Mouse (Mus musculus) testis, postnatal 14 days (tissue): ENCODE measurements around the gene Tmem206.

Experiments used
- DNase-seq: peaks from one replicate; pipeline ENCODE4 v3.0.0; 2021; ENCODE audit warnings: low spot score

Tmem206 gene

DNA sequence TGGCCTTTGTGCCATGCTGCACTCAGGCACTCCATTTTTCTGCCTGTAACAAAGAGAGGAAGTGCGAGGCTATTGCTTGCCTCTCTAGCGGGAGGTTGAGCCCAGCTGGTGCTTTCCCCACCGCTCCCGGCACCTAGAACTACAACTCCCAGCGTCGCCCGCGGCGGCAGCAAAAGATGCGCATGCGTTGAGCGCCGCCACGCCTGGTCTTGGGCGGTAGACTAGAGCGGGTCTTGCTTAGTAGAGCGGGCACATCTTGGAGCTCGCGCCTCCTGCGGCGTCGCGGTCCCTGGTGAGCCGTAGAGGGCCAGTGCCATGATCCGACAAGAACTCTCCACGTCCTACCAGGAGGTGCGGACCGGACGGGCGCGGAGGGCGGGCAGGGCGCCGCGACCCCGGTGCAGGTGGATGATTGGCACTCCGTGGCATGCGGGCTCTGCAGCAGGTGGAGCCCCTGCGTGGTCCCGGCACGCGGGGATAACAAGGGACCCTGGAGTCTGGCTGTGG is at the start of gene Tmem206:
Gene Tmem206, plus strand, starts transcription at position 187 of the 507 bp plus-strand sequence.
- DNase-seq, result peak; percentile 93

DNA sequence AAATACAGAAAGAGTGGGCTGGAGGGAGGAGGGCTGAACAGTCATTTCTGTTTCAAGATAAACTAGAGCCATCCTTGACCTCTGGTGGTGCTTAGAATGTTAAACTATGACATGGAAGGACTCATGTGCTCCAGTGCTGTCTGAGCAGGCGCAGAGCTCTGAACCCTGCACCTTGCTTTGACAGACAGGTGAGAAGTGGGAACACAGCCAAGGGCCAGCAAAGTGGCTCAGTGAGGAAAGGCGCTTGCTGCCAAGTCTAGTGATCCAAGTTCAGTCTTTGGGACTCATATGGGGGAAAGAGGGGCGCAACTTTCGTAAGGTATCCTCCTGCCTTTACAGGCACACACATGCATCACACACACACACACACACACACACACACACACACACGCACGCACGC is 49.5 kb upstream of the Tmem206 start:
- no peak for DNase-seq

DNA sequence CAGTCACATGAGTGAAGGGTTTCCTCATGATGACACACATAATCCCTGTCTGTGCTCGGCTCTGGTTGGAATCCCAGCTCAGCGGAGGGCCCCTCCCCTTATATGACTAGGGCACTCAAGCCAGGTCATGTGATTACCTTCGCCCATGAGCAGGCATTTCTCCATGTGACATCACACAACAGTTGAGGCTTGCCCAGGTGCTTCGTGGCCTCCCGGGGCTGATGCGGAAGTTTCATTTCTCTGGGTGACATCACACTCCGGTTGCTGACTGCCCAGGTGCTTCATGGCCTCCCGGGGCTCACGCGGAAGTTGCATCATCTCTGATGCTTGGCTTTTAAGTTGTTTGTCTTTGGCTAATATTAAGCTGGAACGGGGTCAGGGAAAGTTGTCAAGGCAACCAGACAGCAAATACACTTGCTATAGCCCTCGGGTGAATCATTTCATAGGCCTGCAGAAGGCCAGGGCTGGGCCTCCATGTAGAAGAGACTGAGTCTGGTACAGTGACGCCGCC is 48.1 kb upstream of the Tmem206 start:
- no peak for DNase-seq

DNA sequence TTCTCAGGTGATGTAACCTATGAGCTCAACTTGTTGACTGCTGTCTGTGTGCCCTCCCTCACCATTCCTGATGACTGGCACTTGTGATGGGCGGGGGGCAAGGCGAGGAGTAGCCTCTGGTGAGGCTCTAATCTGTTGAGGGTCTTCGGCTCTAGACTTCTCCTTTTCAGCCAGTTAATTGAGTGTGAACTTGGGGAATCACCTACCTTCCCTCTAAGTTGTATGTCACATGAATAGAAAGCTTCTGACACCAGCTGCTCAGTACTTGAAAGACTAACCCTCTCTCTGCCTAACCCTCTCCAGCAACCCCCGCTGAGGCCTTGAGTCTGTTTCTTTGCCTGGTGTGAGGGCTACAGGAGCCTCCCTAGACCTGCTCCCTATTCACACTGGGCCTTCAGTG is 47.4 kb upstream of the Tmem206 start:
- no peak for DNase-seq

DNA sequence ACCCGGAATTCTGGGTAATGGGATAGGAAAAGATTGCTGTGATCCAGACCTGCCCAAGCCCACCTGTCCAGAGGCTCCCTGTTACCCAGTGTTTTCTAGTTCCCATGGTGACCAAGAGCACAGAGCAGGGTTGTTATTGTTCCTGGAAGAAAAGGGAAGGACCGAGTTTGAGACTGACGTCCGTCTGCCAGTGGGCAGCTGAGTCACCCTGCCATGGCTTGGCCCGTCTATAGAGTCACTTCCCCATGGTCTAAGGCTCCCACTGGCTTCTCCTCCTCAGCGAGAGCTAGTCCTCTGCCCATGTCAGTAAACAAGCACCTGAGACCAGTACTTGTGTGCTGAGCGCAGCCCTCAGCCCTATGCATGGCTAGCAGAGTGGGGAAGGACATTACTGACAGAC is 44.5 kb upstream of the Tmem206 start:
- no peak for DNase-seq

DNA sequence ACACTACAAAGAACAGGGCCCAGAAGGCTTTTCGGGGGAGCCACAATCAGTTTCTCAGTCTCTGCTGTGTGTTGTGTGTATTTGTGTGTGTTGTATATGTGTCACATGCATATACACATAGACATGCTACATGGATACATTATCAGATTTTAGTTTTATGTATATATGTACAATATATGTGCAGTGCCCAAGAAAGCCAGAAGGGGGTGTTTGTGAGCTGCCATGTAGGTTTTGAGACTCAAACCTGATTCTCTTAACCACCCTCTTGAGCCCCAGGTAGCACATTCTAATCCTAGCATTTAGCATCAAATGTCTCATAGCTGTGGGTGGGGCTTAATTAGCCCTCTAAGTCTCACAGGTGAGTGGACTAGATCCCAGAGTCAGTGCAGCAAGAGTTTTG is 43.4 kb upstream of the Tmem206 start:
- no peak for DNase-seq

DNA sequence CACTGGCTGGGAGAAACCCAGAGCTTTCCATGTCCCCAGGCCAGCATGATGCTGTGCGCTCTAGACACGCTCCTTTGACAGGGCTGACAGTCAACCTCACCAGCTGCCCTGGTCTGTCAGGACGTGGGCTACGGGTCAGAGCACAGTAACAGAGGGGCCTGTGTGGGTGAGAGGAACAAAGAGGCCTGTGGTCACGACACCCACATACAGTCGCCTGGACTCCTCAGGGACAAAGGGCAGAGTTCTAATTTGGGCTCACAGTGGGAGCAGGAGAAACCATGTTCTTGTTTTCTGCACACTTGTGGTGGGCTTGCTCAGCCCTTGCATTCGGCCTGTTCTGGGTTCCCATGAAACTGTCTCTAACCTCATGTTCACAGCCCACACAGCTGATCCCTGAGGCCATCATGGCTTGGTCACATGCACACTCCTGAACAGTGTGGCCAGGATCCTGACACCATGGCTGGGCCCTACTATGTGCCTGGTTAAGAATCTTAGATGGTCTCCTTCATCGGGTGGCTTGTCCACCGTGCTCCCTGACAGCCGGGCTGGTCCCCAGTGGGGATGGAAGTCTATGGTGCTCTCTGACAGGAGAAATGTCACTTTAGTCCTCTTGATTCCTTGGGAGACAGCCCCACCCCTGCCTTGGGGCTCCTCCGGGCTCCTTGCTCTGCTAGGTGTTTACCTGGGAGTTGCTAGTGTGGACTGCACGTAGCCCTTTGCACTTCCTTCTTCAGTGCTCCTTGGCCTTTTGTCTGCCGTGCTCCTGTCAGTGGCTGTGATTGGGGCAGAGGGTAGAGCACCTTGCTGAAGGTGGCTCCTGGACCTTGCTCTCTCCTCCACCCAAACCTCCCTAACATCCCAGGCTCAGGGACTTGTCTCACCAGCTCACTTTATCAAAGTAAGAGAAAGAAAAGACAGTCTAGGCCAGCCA is 42.3 kb upstream of the Tmem206 start:
- DNase-seq, result no peak

DNA sequence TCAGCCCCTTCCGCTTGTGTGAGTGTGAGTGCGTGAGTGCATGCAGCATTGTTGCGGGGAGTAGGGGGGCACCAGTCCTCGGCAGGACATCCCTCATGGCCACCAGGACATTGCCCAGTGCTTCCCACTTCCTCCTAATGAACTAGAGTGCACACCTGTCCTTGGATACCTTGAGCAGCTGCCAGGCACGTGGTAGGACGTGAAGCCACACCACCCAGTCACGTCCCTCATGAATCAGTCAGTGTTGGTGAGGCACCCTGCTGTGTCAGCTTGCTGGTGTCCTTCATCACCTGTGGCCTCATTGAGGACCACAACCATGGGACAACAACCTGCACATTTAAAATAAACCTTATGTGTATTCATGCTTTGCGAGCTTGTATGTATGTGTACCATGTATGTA is 41.2 kb upstream of the Tmem206 start:
- DNase-seq, result no peak

DNA sequence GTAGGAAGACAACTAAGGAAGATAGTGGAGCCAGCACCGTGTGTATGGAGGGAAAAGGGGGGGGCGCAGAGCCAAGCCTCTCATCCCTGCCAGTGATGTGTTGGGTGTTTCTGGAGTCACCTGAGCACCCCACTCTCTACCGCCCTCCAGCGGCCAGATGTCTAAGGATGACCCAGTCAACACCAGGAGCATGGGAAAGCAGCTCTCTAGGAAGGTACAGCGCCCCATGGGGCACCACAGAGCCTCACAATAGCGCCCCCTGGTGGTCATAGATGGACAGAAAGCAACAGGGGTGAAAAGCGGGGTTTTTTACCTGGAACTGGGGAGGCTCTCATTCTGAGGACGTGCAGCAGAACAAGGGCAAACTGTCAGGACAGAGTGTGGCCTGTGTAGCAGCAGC is 37.0 kb upstream of the Tmem206 start:
- peak; percentile 69 for DNase-seq

DNA sequence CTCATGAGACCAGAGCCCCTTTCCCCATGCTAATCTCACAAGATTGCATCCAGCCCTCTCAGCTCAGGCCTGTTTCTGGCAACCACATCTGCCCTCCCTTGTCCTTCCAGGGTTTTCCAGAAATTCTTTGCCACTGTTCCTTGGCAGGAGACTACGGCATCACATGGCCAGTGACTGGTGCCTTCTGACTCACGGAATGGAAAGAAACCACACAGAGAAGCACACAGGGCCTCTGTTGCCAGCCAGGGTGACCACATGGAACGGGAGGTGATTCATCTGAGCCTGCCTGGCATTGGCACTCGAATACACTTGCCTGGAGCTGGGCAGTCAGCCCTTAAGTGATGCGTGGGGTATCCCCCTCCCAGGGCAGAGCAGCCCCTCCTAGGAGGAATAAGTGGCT is 33.4 kb upstream of the Tmem206 start:
- DNase-seq, result no peak

DNA sequence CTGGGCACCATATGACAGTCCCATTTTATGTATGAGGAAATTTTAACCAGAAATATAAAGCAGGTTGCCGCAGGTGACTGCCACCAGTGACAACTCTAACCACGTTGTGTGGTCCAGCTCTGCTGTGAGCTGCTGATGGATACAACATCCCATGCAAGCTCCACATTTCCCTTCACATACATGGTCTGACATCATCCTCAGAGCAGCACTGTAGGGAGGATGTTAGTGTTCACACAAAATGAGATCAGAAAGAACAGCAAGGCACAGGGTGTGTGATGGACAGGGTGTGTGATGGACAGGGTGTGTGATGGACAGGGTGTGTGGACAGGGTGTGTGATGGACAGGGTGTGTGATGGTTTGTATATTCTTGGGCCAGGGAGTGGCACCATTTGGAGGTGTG is 32.7 kb upstream of the Tmem206 start:
- DNase-seq, result no peak

DNA sequence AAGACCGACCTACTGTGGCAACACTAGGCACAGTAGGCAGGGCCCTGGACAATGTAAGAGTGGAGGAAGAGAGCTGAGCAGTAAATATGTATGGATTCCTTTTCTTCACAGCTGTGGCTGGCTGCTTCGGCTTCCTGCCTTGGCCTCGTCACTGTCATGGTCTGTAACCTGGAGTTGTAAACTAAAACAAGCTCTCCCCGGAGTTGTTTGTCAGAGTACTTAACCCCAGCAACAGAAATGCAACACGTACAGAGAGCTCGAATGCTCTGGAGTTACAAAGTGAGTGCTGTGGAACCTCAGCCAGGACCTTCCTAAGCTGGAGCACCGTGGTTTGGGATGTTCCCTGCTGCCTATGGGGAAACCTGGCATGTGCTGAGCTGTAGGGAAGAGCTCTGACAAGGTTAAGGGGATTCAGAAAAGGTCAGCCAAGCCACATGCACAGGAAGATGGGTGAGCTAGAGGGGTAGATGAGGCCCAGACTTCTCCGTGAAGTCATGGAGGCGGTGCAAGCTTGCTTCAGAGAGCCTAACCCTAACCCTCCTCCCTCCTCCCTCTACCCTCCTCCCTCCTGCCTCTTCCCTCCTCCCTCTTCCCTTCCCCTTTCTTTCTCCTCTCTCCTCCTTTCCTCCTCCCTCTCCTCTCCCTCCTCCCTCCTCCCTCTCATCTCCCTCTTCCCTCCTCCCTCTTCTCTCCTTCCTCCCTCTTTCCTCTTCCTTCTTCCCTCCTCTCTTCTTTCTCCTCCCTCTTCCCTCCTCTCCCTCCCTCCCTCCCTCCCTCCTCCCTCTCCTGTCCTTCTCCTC is 31.5 kb upstream of the Tmem206 start:
- DNase-seq, result no peak

DNA sequence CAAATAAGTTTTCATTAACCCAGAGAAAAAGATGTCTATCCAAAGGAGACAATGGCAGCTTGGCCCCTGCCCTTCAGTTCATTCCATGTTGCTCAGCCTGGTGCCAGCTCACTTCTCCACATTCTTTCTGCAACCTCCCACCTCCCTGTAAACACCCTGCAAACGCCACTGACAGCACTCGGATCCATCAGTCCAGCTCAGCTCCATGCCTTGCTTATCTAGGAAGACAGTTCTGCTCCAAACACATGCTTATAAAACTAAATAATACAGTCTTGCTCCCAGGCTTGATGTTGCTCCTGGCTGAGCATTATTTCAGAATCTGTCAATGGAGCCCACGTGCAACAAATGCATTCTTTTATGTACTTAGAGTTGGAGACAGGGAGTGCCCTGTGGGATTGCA is 29.9 kb upstream of the Tmem206 start:
- DNase-seq, result no peak

DNA sequence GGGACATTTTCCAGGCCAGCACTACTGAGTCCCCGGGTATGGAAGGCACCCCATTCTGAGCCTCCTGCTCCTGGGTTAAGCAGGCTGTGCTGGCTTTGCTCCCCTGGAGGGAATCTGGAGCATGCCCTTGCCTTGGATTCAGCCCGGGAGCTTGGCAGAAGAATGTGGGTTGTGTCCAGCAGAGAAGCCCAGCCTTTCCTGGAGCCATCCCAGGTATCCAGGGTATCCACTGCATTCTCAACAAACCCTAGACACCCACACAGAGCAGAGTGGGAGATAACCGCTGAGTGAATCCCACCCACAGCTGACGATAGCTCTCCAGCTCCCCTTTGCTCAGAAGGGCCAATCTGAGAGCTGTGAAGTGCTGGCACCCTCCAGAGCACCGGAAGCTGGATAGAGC is 29.3 kb upstream of the Tmem206 start:
- DNase-seq, result peak; percentile 59

DNA sequence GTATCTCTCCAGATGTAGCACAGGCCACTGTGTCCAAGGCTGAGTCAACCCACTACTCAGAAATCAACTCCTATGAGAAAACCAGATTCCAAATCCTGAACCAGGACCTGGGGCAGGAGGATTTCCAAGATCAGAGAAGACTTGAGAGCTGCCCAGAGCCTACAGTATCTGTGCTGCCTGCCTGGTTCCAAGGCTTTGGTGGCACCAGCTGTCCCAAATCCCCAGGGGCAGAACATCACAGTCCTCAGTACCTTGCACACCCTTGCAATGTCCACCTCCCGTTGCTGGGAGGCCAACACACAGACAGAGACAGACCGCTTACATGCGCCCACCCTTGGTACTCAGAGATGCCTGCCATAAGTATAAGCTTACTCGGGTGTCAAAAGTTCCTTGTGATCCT is 27.4 kb upstream of the Tmem206 start:
- no peak for DNase-seq

DNA sequence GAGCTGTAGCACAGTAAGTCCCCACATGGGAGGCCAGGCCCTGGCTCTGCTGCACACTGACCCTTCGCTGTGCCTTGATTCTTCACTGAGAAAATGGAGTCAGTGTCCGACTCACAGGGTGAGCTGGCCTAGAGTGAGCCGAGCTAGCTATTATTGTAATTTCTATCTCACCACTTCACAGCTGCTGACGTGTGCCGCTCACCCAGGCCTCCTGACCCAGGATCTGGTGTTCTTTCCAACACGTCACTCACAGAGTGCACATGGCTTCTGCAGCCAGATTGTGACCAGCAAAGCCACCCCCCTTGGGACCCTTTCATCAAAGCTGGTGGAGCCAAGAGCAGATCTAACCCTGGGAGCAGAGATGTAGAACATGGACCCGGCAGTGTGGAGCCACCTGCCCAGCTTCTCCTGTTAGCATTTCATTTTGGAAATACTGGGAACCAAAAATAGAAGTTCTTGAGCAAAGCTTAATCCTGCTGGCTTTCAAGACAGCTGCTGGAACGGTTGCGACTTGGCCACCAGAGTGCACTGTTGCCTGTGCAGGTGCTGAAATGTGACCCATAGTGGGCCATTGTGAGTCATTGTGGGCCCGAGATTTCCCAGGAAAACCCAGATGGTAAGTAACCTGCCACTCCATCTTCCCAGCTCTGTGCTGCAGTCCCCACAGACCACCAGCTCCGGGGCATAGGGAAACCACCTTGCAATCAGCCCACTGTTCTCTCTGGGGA is 26.3 kb upstream of the Tmem206 start:
- no peak for DNase-seq

DNA sequence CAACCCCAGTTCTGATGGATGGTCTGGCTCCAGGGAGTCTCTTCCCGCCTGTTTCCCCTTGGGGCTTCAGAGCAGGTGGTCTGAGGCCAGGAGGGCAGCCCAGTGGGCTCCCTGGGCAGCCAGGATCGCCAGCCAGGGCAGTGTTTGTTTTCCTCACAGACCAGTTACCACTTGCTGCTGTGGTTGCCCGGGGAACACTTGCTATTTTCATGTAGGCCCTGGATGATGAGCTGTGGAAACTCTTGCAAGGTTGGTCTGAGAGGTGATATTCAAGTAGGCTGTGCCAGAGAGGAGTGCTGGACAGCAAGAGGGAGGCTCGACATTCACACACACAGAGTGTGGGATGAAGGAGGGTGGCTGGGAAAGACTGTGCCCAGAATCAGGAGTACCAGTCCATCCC is 23.8 kb upstream of the Tmem206 start:
- no peak for DNase-seq

DNA sequence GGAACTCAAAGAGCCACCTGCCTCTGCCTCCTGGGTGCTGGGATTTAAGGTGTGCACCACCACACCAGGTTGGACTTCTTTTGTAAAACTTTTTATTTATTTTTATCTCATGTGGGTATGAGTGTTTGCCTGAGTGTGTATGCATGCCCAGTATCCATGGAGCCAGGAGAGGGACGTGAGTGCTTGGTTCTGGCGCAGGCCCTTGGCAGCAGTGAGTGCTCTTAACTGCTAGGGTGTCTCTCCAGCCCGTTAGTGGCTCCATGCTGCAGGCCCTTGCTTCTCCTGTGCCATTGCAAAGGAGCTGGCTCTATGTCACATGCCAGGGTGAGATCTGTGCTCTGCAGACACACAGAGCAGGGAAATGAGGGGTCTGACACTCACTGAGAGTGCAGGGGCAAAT is 22.0 kb upstream of the Tmem206 start:
- no peak for DNase-seq

DNA sequence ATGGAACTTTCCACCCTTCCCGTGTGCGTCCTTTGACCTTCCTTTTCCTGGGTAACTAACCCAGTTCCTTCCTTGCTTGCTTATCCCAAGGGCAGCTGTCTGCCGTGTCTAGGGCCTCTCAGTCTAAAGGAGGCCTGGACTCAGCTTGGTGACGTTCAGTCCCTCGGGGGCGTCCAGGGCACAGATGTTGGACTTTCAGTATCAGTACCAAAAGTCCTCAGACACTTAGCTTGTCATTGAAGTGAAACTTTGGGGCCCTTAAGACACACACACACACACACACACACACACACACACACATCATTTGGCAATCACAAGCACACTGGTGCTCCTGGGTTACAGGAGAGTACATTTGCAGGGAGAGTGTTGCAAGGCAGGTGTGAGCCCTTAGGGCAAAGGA is 21.5 kb upstream of the Tmem206 start:
- no peak for DNase-seq

DNA sequence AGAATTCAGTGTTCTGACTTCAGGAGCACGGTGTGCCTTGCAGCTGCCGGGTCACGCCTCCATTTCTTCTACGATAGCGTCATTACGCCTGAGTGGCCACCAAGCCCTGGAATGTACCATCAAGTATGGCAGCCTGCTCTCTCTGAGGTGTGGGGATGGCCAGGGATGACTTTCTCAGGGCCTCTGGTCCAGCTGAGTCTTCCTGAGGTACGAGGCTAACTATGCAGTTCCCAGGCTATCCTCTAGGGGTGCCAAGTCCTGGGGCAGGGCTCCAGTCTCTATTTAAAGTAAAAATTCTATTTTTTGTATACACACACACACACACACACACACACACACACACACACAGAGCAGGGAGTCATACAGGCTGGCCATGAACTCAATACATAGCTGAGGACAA is 20.1 kb upstream of the Tmem206 start:
- DNase-seq, result no peak

DNA sequence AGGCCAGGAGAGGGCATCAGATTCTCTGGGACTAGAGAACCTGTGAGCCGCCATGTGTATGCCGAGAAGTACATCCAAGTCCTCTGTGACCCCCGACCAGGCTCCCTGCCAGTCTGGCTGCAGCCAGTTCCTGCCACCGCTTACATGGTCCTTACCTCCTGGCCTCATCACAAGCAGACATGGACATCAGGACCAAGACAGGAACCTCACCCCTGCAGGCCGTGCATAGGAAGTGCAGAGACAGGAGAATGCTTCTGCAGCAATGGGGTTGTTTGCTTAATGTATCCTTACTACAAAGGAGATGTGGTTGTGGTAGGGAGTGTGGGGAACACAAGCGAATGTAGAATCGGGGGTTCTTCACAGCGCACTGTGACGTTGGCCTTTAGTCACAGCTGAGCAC is 19.4 kb upstream of the Tmem206 start:
- no peak for DNase-seq

DNA sequence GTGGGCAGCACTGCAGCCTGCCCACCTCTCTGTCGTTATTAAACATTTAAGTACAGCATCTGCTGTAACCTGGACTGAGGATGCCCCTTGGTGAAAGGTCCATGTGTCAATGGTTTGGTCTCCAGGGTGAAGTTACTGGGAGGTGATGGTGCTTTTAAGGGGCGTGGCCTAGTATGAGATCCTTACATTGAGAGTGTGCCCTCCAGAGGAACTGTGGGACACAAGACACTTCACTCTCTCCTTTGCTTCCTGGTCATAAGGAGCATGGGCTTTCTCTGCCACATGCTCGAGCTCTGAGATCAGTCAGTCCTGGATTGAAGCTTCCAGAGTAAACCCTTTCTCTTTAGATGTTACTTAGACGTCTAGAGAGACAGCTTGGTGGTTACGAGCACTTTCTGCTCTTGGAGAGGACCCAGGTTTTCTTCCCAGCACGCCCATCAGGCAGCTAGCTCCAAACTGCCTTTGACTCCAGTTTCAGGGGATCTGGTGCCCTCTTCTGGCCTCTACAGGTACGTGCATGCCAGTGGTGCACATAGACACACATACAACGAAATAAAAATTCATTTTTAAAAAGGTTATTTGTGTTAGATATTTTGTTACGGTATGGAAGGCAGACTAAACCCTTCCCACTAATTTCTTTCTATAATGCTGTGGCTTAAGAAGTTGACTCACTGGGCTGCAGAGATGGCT is 17.8 kb upstream of the Tmem206 start:
- no peak for DNase-seq
